Mouse (Mus musculus): Measurements from ENCODE around the gene Gtf3c4.

DNA sequence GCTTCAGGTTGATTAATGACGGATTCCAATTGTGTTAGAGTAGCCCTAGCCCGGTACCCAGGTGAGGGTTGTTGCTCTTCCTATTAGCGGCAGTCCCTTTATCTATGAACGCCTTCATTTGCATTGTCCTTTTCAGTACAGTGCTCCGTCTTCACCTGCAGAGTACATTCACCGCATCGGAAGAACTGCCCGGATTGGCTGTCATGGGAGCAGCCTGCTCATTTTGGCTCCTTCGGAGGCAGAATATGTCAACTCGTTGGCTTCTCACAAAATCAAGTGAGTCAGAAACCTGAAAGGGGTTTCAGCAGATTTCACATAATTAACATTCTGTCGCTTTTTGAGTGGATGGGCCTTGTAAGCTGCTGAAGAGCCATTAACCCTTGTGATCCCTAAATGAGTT is 35.4 kb upstream of the Gtf3c4 start:
- TF ChIP-seq CTCF (IDR thresholded peaks at IDR 0.05; ENCODE audit: extremely low read depth, insufficient read depth, low read length): no peak
- TF ChIP-seq POLR2A (IDR thresholded peaks at IDR 0.05; ENCODE audit: extremely low read depth, insufficient read depth, low read length): no peak
